Mouse (Mus musculus) heart, postnatal 25 days (tissue): ENCODE measurements at regions not wholly inside any gene's neighbourhood (a gene's known extent, or its start where the extent isn't known, plus 50 kb on each side); places are given as distances from the start of the nearest gene placed in this dataset.
"Not testable (repeated sequence)": the region's sequence is repeated elsewhere in the genome, so short reads cannot be mapped to it uniquely, and the experiment has no call there.

Source experiments
- DNase-seq: peaks from one replicate; pipeline ENCODE4 v3.0.0; 2022; ENCODE audit warnings: low spot score
- intact Hi-C: fragments of 180-260 bp; cut with DNase I; formaldehyde crosslinking; loops from one replicate; pipeline ENCODE4 v1.15.1; 2025

- intact Hi-C loops: not testable (repeated sequence)
- peak; percentile 1 for DNase-seq
Observed at GRCm38 (mm10) chrY:43772246-43772645, 492.0 kb downstream of the Gm21739 start.
